Mouse (Mus musculus): ENCODE results near the gene Cd164l2. TPM values are rescaled to one million over a fixed set of nuclear protein-coding genes. Genes with fewer than 3 reads are reported as not detected.

The Cd164l2 gene
- polyA plus RNA-seq, 1 experiment: 10.0 TPM

DNA sequence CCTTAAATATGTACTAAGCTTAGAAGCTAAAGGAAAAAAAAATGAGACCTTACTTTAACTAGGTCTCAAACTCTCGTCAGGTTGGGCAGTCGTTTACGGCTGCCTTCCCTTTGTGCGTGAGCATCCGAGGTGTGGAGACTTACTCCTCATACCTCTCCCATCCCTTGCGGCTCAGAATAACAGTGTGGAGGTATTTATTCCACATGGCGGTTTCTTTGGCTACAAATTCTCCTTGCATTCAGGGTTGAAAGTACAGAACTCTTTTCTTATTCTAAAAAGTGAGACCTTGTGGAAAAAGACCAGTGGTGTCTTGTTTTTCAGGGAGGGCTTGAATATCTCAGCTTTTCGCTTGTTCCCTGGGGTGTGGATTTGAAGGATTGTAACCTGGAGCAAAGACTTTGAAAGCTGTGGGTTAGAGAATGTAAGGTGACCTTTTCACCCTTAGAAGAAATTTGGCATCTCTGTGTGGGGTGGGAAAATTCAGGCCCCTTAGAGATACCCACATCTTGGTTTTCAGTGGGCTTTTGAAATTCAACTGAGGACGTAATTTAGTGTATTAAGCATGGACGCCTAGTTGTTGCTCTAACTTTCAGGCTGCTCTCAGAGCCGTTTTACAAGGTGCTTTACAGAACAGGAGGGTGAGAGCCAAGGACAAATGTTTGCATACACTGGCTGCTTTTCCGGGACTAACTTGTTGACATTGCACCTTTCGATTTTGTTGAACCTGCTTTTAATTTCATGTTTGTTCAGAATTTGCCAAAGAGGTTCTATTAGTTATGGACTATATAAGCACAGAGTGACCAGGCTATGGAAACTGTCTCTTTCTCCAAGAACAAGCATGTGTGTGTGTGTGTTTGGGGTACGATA is 27.7 kb upstream of the Cd164l2 start:
- H3K36me3 ChIP-seq (ENCODE audit: control insufficient read depth, insufficient read depth, low read length): peaks cover 2% of the 10 kb centered on the region; the same call in 1 of the 2 replicates
- TF ChIP-seq POLR2A (IDR thresholded peaks at IDR 0.05; ENCODE audit: control insufficient read depth, low read depth, low read length) (no peak), CTCF (IDR thresholded peaks at IDR 0.05; ENCODE audit: control insufficient read depth, insufficient read depth, insufficient replicate concordance, low read depth, low read length) (no peak)

DNA sequence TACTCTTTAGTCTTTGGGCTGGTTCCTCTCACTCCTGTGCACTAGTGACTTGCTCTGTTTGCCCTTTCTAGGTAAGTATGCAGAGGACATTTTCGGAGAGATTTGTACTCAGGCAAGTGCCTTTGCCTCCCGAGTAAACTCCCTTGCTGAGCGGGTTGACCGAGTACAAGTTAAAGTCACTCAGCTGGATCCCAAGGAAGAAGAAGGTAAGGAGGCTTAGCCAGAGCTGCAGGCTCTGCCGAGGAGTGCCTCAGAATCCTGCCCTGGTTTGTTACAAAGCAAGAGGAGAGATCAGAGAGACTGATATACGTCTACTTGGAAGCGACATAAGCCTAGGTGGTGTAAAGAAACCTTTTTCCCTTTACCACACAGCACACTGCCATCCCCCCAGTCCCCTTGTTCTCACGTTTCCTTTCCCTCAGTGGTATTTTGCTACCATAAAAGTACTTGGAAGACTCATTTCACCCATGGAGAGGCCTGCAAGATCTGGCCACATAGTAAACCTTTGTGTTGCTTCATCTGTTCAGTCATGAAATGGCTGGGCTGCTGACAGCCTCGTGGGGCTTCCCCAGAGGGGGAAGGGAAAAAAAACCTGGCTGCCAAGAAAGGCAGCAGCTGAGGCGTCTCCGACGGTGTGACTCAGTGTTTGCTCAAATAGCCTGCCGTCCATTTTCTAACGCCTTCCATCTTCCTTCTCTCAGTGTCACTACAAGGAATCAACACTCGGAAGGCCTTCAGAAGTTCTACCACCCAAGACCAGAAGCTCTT is 26.8 kb upstream of the Cd164l2 start:
- Histone ChIP-seq H3K4me3 (ENCODE audit: control insufficient read depth, low read depth, low read length) (no peak overlapping the region), H3K36me3 (ENCODE audit: control insufficient read depth, insufficient read depth, low read length) (peaks cover 2% of the 10 kb centered on the region; the same call in 1 of the 2 replicates), H3K27ac (ENCODE audit: control insufficient read depth, insufficient read depth, low read depth, low read length) (no peak overlapping the region), H3K27me3 (ENCODE audit: control insufficient read depth, insufficient read depth, low read length) (no peaks in the 10 kb centered on the region), H3K4me1 (ENCODE audit: control insufficient read depth, insufficient read depth, low read length) (no peaks in the 10 kb centered on the region; the same call in 1 of the 2 replicates)
- TF ChIP-seq CTCF (IDR thresholded peaks at IDR 0.05; ENCODE audit: control insufficient read depth, insufficient read depth, insufficient replicate concordance, low read depth, low read length): no peak
- TF ChIP-seq POLR2A (IDR thresholded peaks at IDR 0.05; ENCODE audit: control insufficient read depth, low read depth, low read length): no peak

More for the DNA sequence above, 27.7 kb upstream of the Cd164l2 start:
- no peaks in the 10 kb centered on the region; the same call in 1 of the 2 replicates for H3K4me1 ChIP-seq (ENCODE audit: control insufficient read depth, insufficient read depth, low read length)
- no peak overlapping the region for H3K4me3 ChIP-seq (ENCODE audit: control insufficient read depth, low read depth, low read length)
- no peak overlapping the region for H3K27ac ChIP-seq (ENCODE audit: control insufficient read depth, insufficient read depth, low read depth, low read length)
- no peaks in the 10 kb centered on the region for H3K27me3 ChIP-seq (ENCODE audit: control insufficient read depth, insufficient read depth, low read length)

DNA sequence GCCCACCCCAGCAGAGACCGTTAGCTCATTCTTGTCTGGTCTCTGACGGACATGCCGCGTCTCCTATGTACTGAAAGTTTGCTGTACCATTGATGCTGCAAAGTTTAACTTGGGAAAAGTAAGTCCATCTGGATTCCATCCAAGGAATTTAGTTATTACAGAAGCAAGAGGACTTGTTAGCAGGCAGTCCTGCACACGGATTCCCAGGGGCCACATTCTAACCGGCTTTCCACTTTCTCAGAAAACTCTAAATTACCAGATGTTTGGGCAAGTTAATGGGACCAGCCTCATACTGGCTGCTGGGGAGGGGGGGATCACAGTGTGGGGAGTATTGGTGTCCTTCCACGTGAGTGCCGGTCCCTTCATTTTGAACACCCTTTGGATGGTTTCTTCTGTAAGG is 26.0 kb upstream of the Cd164l2 start:
- no peaks in the 10 kb centered on the region for H3K27me3 ChIP-seq (ENCODE audit: control insufficient read depth, insufficient read depth, low read length)
- H3K27ac ChIP-seq (ENCODE audit: control insufficient read depth, insufficient read depth, low read depth, low read length): no peak overlapping the region
- H3K4me3 ChIP-seq (ENCODE audit: control insufficient read depth, low read depth, low read length): no peak overlapping the region
- TF ChIP-seq POLR2A (IDR thresholded peaks at IDR 0.05; ENCODE audit: control insufficient read depth, low read depth, low read length): no peak
- no peak for TF ChIP-seq CTCF (IDR thresholded peaks at IDR 0.05; ENCODE audit: control insufficient read depth, insufficient read depth, insufficient replicate concordance, low read depth, low read length)
- no peaks in the 10 kb centered on the region; the same call in 1 of the 2 replicates for H3K4me1 ChIP-seq (ENCODE audit: control insufficient read depth, insufficient read depth, low read length)
- H3K36me3 ChIP-seq (ENCODE audit: control insufficient read depth, insufficient read depth, low read length): peaks cover 2% of the 10 kb centered on the region

DNA sequence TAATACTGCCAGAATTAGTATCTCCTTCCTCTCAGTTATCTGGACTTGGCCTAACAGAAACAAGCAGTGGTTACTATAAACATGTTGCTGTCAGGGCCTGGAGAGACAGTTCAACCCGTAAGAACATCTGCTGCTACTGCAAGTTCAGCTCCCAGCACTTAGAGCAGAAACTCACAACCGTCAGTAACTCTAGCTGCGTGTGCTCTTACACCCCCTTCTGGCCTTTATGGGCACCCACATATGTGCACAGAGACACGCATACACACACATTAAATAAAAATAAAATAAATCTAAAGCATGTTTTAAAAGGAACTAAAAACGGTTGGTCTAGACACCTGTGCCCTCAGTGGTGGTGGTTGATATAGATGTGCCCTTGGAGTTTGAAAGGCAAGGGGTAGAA is 25.1 kb upstream of the Cd164l2 start:
- H3K4me3 ChIP-seq (ENCODE audit: control insufficient read depth, low read depth, low read length): no peak overlapping the region
- H3K27ac ChIP-seq (ENCODE audit: control insufficient read depth, insufficient read depth, low read depth, low read length): no peak overlapping the region
- H3K4me1 ChIP-seq (ENCODE audit: control insufficient read depth, insufficient read depth, low read length): no peaks in the 10 kb centered on the region; the same call in 1 of the 2 replicates
- H3K36me3 ChIP-seq (ENCODE audit: control insufficient read depth, insufficient read depth, low read length): peaks cover 3% of the 10 kb centered on the region
- TF ChIP-seq CTCF (IDR thresholded peaks at IDR 0.05; ENCODE audit: control insufficient read depth, insufficient read depth, insufficient replicate concordance, low read depth, low read length): no peak
- TF ChIP-seq POLR2A (IDR thresholded peaks at IDR 0.05; ENCODE audit: control insufficient read depth, low read depth, low read length): no peak
- no peaks in the 10 kb centered on the region for H3K27me3 ChIP-seq (ENCODE audit: control insufficient read depth, insufficient read depth, low read length)

DNA sequence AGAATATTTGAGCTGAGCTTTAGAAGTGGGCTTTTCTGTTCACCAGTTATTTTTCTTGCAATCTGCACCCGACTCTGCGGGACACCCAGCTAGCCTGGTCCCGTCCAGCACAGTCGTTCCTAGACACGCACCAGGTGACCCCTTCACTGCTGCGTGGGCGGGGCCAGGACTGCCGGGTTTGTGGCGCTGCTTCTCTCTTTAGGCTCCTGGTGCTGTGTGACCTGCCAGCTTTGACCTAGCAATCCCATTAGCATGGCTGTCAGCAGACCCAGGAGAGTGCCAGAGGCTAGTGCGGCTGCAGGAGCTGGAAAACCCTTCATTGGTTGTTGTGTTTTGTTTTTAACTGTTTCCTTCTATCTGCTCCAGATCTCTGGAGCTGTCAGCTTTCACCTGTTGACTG is 22.5 kb upstream of the Cd164l2 start:
- Histone ChIP-seq H3K36me3 (ENCODE audit: control insufficient read depth, insufficient read depth, low read length) (peaks cover 3% of the 10 kb centered on the region), H3K4me3 (ENCODE audit: control insufficient read depth, low read depth, low read length) (no peak overlapping the region), H3K27me3 (ENCODE audit: control insufficient read depth, insufficient read depth, low read length) (no peaks in the 10 kb centered on the region), H3K27ac (ENCODE audit: control insufficient read depth, insufficient read depth, low read depth, low read length) (no peak overlapping the region), H3K4me1 (ENCODE audit: control insufficient read depth, insufficient read depth, low read length) (no peaks in the 10 kb centered on the region)
- no peak for TF ChIP-seq POLR2A (IDR thresholded peaks at IDR 0.05; ENCODE audit: control insufficient read depth, low read depth, low read length)
- no peak for TF ChIP-seq CTCF (IDR thresholded peaks at IDR 0.05; ENCODE audit: control insufficient read depth, insufficient read depth, insufficient replicate concordance, low read depth, low read length)

DNA sequence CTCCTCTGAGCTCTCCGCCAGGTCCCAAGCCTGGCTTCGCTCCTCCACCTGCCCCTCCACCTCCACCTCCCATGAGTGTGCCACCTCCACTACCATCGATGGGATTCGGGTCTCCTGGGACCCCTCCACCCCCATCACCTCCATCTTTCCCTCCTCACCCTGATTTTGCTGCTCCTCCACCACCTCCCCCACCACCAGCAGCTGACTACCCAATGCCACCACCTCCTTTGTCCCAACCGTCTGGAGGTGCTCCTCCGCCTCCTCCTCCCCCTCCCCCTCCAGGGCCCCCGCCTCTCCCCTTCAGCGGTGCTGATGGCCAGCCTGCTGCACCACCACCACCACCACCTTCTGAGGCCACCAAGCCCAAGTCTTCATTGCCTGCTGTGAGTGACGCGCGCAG is 17.4 kb upstream of the Cd164l2 start:
- TF ChIP-seq CTCF (IDR thresholded peaks at IDR 0.05; ENCODE audit: control insufficient read depth, insufficient read depth, insufficient replicate concordance, low read depth, low read length): no peak
- TF ChIP-seq POLR2A (IDR thresholded peaks at IDR 0.05; ENCODE audit: control insufficient read depth, low read depth, low read length): no peak
- Histone ChIP-seq H3K27me3 (ENCODE audit: control insufficient read depth, insufficient read depth, low read length) (no peaks in the 10 kb centered on the region), H3K4me3 (ENCODE audit: control insufficient read depth, low read depth, low read length) (no peak overlapping the region), H3K4me1 (ENCODE audit: control insufficient read depth, insufficient read depth, low read length) (peaks cover 3% of the 10 kb centered on the region; the same call in 1 of the 2 replicates), H3K36me3 (ENCODE audit: control insufficient read depth, insufficient read depth, low read length) (peaks cover 1% of the 10 kb centered on the region; the same call in 1 of the 2 replicates), H3K27ac (ENCODE audit: control insufficient read depth, insufficient read depth, low read depth, low read length) (no peak overlapping the region)

DNA sequence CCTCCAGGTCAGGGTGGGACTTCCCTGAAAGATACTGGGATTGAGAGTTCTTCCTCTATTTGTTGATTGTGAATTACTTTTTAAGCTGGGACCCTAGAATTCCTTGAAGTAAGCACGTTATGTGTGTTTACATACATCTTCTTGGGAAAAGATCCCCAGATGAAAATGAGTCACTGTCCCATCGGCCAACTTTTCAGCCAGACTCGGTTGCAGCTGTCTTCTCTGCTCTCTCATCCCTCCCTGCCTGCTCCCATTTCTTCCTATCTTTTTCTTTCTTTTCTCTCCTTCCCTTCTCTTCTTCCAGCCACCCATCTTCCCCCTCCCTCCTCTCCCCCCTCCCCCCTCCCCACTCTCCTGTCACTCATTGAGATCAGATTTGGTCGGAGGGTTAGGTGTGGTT is 16.9 kb upstream of the Cd164l2 start:
- Histone ChIP-seq H3K4me3 (ENCODE audit: control insufficient read depth, low read depth, low read length) (no peak overlapping the region), H3K36me3 (ENCODE audit: control insufficient read depth, insufficient read depth, low read length) (peaks cover 1% of the 10 kb centered on the region; the same call in 1 of the 2 replicates), H3K4me1 (ENCODE audit: control insufficient read depth, insufficient read depth, low read length) (peaks cover 4% of the 10 kb centered on the region), H3K27me3 (ENCODE audit: control insufficient read depth, insufficient read depth, low read length) (no peaks in the 10 kb centered on the region), H3K27ac (ENCODE audit: control insufficient read depth, insufficient read depth, low read depth, low read length) (no peak overlapping the region)
- TF ChIP-seq POLR2A (IDR thresholded peaks at IDR 0.05; ENCODE audit: control insufficient read depth, low read depth, low read length): no peak
- TF ChIP-seq CTCF (IDR thresholded peaks at IDR 0.05; ENCODE audit: control insufficient read depth, insufficient read depth, insufficient replicate concordance, low read depth, low read length): no peak

Measured in testis, adult 2 months (tissue).